Mouse (Mus musculus): Measurements from ENCODE around the gene Mogs. TPM values are rescaled to one million over a fixed set of nuclear protein-coding genes. Genes with fewer than 3 reads are reported as not detected.

The Mogs gene
- total and polyA plus RNA-seq, 2 experiments from 2014 or later = 18.8 to 40.3 TPM

DNA sequence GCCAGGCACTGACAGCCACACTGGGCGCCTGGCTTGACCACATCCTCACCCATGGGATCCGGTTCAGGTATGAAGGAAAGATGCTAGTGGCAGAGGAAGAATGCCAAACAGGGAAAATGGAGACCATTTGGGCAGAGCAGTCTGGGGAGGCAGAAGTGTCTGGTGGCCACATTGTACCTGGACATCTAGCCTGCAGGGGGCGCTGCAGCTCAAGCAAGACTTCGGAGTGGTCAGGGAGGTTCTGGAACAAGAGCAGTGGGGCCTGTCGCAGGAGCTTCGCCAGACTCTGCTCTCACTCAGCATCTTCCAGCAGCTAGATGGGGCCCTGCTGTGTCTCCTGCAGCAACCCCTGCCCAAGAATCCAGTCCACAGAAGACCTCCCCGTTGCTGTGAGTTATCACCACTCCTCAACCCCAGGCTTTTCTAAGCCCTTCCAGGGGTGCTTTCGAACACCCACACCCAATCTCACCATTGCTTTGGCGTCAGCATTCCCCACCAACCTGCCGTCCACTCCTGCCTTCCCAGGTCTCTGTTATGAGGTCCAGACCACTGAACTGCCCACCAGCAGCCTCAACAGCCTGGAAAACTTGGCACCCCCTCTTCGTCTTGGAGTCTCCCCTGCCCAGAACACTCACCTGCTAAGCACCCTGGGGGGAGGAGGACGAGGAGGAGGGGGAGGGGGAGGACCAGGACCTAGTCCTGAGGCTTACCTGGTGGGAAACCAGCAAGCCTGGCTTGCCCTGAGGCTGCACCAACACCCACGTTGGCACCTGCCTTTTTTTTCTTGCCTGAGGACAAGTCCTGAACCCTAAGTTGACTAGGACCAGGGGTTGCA lies 7.5 kb upstream of the Mogs start:
- Histone ChIP-seq H3K4me2 (ENCODE audit: low read depth, low read length, poor library complexity, severe bottlenecking) (peak overlapping the region; percentile 88), H3K4me1 (ENCODE audit: insufficient read depth, low read length) (peaks cover 17% of the 10 kb centered on the region), H3K9me3 (ENCODE audit: low read length) (no peaks in the 10 kb centered on the region), H3K4me3 (ENCODE audit: low read depth, low read length) (peak overlapping the region; percentile 81; the same call in 1 of the 2 replicates), H3K27me3 (ENCODE audit: insufficient read depth, low read length) (no peaks in the 10 kb centered on the region), H3K27ac (ENCODE audit: low read depth, low read length) (peak overlapping the region; percentile 89), H3K36me3 (ENCODE audit: insufficient read depth, low read length) (peaks cover 17% of the 10 kb centered on the region; the same call in 1 of the 2 replicates), H3K9ac (replicated peaks; ENCODE audit: low read length, poor library complexity, severe bottlenecking) (no peak overlapping the region)
- WGBS = 34% methylated on average over 13 of the region's 13 CpGs
- ATAC-seq (ENCODE audit: low FRiP score) (no peak), DNase-seq (ENCODE audit: low spot score) (peak; percentile 69)
- peak; percentile 73 for TF ChIP-seq CTCF (IDR thresholded peaks at IDR 0.05)

DNA sequence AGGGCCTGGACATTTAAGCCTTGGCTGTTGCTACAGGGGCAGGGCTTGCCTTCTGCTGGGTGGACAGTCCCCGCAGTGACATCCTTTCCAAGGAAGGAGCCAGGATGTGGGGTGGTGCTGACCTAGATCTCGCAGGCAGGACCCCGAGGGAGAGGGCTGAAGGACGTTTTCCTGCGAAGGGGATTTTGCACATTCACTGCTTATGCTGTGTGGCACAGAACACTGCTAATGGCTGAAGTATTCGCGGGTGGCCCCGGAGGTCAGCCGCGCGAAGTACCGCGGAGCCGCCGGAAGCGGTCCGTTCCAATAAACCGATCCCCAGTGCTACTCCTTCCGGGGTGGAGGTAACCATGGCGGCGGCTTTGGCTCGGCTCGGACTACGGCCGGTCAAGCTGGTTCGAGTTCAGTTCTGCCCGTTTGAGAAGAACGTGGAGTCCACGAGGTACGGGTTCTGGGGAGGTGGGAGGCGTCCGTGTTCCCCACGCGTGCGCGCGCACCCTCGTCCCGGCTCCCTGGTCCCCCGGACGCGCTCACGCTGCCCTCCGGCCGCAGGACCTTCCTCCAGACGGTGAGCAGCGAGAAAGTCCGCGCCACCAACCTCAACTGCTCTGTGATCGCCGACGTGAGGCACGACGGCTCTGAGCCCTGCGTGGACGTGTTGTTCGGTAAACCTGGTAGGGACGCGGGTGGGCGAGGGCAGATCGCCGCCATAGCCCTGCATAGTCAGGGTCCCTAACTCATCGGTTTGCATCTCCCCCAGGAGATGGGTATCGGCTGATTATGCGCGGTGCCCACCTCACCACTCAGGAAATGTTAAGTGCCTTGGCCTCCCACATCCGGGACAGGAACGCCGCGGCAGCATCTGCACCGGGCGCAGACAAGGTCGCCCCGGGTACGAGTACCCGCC lies 6.3 kb upstream of the Mogs start, which contains the start of gene Mrpl53:
Gene Mrpl53 (plus strand): TSS at position 279 of the 907 bp plus-strand sequence.
- WGBS = 1% methylated on average over 76 of the region's 76 CpGs
- no peak for TF ChIP-seq CTCF (IDR thresholded peaks at IDR 0.05)
- peak within 1 kb of the TSS; percentile 81 for H3K9ac ChIP-seq (replicated peaks; ENCODE audit: low read length, poor library complexity, severe bottlenecking)
- peak within 1 kb of the TSS; percentile 89 for H3K27ac ChIP-seq (ENCODE audit: low read depth, low read length)
- peaks cover 17% of the 10 kb centered on the region; the same call in 1 of the 2 replicates for H3K36me3 ChIP-seq (ENCODE audit: insufficient read depth, low read length)
- ATAC-seq (ENCODE audit: low FRiP score) = peak; percentile 90
- H3K9me3 ChIP-seq (ENCODE audit: low read length) = no peaks in the 10 kb centered on the region
- H3K4me3 ChIP-seq (ENCODE audit: low read depth, low read length) = peak within 1 kb of the TSS; percentile 81
- H3K27me3 ChIP-seq (ENCODE audit: insufficient read depth, low read length) = no peaks in the 10 kb centered on the region
- peak; percentile 87 for DNase-seq (ENCODE audit: low spot score)
- peaks cover 10% of the 10 kb centered on the region; the same call in 1 of the 2 replicates for H3K4me1 ChIP-seq (ENCODE audit: insufficient read depth, low read length)
- H3K4me2 ChIP-seq (ENCODE audit: low read depth, low read length, poor library complexity, severe bottlenecking) = peak within 1 kb of the TSS; percentile 88

DNA sequence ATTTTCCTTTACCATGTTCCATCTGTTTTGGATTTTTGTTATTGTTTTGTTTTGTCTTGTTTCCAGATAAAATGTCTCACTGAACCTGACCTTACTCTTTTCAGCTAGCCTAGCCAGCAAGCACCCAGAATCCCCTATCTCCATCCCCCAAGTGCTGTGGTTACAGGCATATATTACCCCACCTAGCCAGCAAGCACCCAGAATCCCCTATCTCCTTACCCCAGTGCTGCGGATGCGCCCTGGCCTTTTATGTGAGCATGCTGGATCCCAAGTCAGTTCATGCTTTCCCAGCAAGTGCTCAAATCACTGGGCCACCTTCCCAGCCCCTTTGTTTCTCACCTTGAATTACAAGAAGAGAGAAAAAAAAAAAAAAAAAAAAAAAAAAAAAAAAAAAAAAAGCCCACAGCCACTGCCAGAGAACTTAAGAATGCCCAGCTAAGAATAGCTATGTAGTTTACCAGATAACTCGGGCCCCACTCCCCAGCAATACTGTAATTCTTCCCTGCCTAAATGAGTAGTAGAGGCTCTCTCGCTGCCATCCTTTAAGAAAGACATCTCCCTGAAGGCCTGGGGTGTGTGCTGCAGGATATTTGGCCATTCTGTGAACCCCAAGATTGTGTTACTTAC lies 3.7 kb upstream of the Mogs start:
- no peak overlapping the region for H3K4me2 ChIP-seq (ENCODE audit: low read depth, low read length, poor library complexity, severe bottlenecking)
- WGBS = 93% methylated on average over 4 of the region's 4 CpGs
- TF ChIP-seq CTCF (IDR thresholded peaks at IDR 0.05) = no peak
- DNase-seq (ENCODE audit: low spot score) (no peak), ATAC-seq (ENCODE audit: low FRiP score) (no peak)
- H3K4me1 ChIP-seq (ENCODE audit: insufficient read depth, low read length) = peaks cover 10% of the 10 kb centered on the region; the same call in 1 of the 2 replicates
- H3K9ac ChIP-seq (replicated peaks; ENCODE audit: low read length, poor library complexity, severe bottlenecking) = no peak overlapping the region
- 0 out of 2 replicates have a peak, but pooled peaks cover 8% of the 10 kb centered on the region for H3K36me3 ChIP-seq (ENCODE audit: insufficient read depth, low read length)
- H3K4me3 ChIP-seq (ENCODE audit: low read depth, low read length) = no peak overlapping the region
- no peak overlapping the region for H3K27ac ChIP-seq (ENCODE audit: low read depth, low read length)
- H3K27me3 ChIP-seq (ENCODE audit: insufficient read depth, low read length) = no peaks in the 10 kb centered on the region
- H3K9me3 ChIP-seq (ENCODE audit: low read length) = no peaks in the 10 kb centered on the region

DNA sequence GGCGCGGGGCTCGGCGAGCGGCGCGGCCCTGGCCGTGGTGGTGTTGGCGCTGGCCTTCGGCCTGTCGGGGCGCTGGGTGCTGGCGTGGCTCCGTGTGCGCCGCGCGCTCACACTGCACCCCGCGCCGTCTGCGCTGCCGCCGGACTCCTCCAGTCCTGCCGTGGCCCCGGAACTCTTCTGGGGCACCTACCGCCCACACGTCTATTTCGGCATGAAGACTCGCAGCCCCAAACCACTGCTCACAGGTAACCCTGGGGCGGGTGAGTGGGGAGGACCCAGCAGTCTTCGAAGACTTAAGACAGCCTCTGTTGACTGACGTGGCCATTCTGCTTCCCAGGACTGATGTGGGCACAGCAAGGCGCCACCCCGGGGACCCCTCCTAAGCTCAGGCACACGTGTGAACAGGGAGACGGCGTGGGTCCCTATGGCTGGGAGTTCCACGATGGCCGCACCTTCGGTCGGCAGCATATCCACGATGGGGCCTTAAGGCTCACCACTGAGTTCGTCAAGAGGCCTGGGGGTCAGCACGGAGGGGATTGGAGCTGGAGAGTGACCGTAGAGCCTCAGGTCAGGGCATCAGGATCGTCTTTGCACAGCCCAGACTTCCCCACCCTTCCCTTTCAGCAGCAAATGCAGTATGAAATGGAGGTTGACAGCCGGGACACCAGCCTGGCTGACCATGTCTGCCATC lies 531 bp downstream of the Mogs start:
- Histone ChIP-seq H3K4me2 (ENCODE audit: low read depth, low read length, poor library complexity, severe bottlenecking) (peak overlapping the region; percentile 94), H3K27me3 (ENCODE audit: insufficient read depth, low read length) (no peaks in the 10 kb centered on the region), H3K27ac (ENCODE audit: low read depth, low read length) (peak overlapping the region; percentile 82), H3K9ac (replicated peaks; ENCODE audit: low read length, poor library complexity, severe bottlenecking) (peak overlapping the region; percentile 66), H3K4me1 (ENCODE audit: insufficient read depth, low read length) (peaks cover 9% of the 10 kb centered on the region; the same call in 1 of the 2 replicates), H3K9me3 (ENCODE audit: low read length) (no peaks in the 10 kb centered on the region), H3K36me3 (ENCODE audit: insufficient read depth, low read length) (peaks cover 19% of the 10 kb centered on the region), H3K4me3 (ENCODE audit: low read depth, low read length) (peak overlapping the region; percentile 72)
- ATAC-seq (ENCODE audit: low FRiP score) (peak; percentile 64), DNase-seq (ENCODE audit: low spot score) (peak; percentile 23)
- TF ChIP-seq CTCF (IDR thresholded peaks at IDR 0.05) = no peak
- 2% methylated on average over 34 of the region's 48 CpGs for WGBS
